Mouse (Mus musculus): ENCODE measurements around the gene 2310034G01Rik. TPM values are rescaled to one million over a fixed set of nuclear protein-coding genes. Genes with fewer than 3 reads are reported as not detected.

The 2310034G01Rik gene
- polyA plus RNA-seq, 1 experiment: 0.43 TPM

GRCm38 (mm10) chr19:46362104-46362503 lies 12.0 kb upstream of the 2310034G01Rik start:
- Histone ChIP-seq H3K4me3 (ENCODE audit: control insufficient read depth, insufficient read depth, low read length) (no peak overlapping the region), H3K27me3 (ENCODE audit: control insufficient read depth, insufficient read depth, low read length) (no peaks in the 10 kb centered on the region), H3K4me1 (replicated peaks; ENCODE audit: control insufficient read depth, insufficient read depth, low read length) (peaks cover 14% of the 10 kb centered on the region), H3K27ac (ENCODE audit: control insufficient read depth, insufficient read depth, low read length) (no peak overlapping the region), H3K36me3 (ENCODE audit: control insufficient read depth, insufficient read depth, low read length) (no peaks in the 10 kb centered on the region)
- DNase-seq: no peak
- WGBS: 93% methylated on average over 8 of the region's 8 CpGs
- TF ChIP-seq POLR2A (IDR thresholded peaks at IDR 0.05; ENCODE audit: control insufficient read depth, extremely low read depth, insufficient read depth, low read length, poor library complexity) (no peak), CTCF (IDR thresholded peaks at IDR 0.05; ENCODE audit: borderline replicate concordance, control insufficient read depth, extremely low read depth, insufficient read depth, low read length, poor library complexity) (no peak)

- no peak for TF ChIP-seq POLR2A (IDR thresholded peaks at IDR 0.05; ENCODE audit: control insufficient read depth, extremely low read depth, insufficient read depth, low read length, poor library complexity)
- TF ChIP-seq CTCF (IDR thresholded peaks at IDR 0.05; ENCODE audit: borderline replicate concordance, control insufficient read depth, extremely low read depth, insufficient read depth, low read length, poor library complexity): no peak
- H3K4me1 ChIP-seq (replicated peaks; ENCODE audit: control insufficient read depth, insufficient read depth, low read length): peaks cover 19% of the 10 kb centered on the region
- no peaks in the 10 kb centered on the region for H3K27me3 ChIP-seq (ENCODE audit: control insufficient read depth, insufficient read depth, low read length)
- H3K4me3 ChIP-seq (ENCODE audit: control insufficient read depth, insufficient read depth, low read length): no peak overlapping the region
- WGBS: 45% methylated on average over 4 of the region's 4 CpGs
- H3K36me3 ChIP-seq (ENCODE audit: control insufficient read depth, insufficient read depth, low read length): no peaks in the 10 kb centered on the region
- no peak for DNase-seq
- no peak overlapping the region for H3K27ac ChIP-seq (ENCODE audit: control insufficient read depth, insufficient read depth, low read length)
These were observed 8.3 kb upstream of the 2310034G01Rik start for GRCm38 (mm10) chr19:46358381-46358780.

- H3K4me3 ChIP-seq (ENCODE audit: control insufficient read depth, insufficient read depth, low read length): peak overlapping the region; percentile 44
- H3K27me3 ChIP-seq (ENCODE audit: control insufficient read depth, insufficient read depth, low read length): no peaks in the 10 kb centered on the region
- peak; percentile 24 for DNase-seq
- no peaks in the 10 kb centered on the region for H3K36me3 ChIP-seq (ENCODE audit: control insufficient read depth, insufficient read depth, low read length)
- H3K27ac ChIP-seq (ENCODE audit: control insufficient read depth, insufficient read depth, low read length): no peak overlapping the region
- WGBS: 1% methylated on average over 25 of the region's 25 CpGs
- peaks cover 19% of the 10 kb centered on the region for H3K4me1 ChIP-seq (replicated peaks; ENCODE audit: control insufficient read depth, insufficient read depth, low read length)
- TF ChIP-seq POLR2A (IDR thresholded peaks at IDR 0.05; ENCODE audit: control insufficient read depth, extremely low read depth, insufficient read depth, low read length, poor library complexity) (no peak), CTCF (IDR thresholded peaks at IDR 0.05; ENCODE audit: borderline replicate concordance, control insufficient read depth, extremely low read depth, insufficient read depth, low read length, poor library complexity) (no peak)
These were observed 7.5 kb upstream of the 2310034G01Rik start for GRCm38 (mm10) chr19:46357344-46358280.

- no peaks in the 10 kb centered on the region for H3K36me3 ChIP-seq (ENCODE audit: control insufficient read depth, insufficient read depth, low read length)
- no peaks in the 10 kb centered on the region for H3K27me3 ChIP-seq (ENCODE audit: control insufficient read depth, insufficient read depth, low read length)
- no peak overlapping the region for H3K27ac ChIP-seq (ENCODE audit: control insufficient read depth, insufficient read depth, low read length)
- WGBS: 1% methylated on average over 29 of the region's 29 CpGs
- H3K4me3 ChIP-seq (ENCODE audit: control insufficient read depth, insufficient read depth, low read length): peak overlapping the region; percentile 44
- peak; percentile 86 for DNase-seq
- H3K4me1 ChIP-seq (replicated peaks; ENCODE audit: control insufficient read depth, insufficient read depth, low read length): peaks cover 19% of the 10 kb centered on the region
- TF ChIP-seq POLR2A (IDR thresholded peaks at IDR 0.05; ENCODE audit: control insufficient read depth, extremely low read depth, insufficient read depth, low read length, poor library complexity): 0 out of 2 replicates have a peak, but pooled peaks have one; percentile 23
- no peak for TF ChIP-seq CTCF (IDR thresholded peaks at IDR 0.05; ENCODE audit: borderline replicate concordance, control insufficient read depth, extremely low read depth, insufficient read depth, low read length, poor library complexity)
These were observed 6.6 kb upstream of the 2310034G01Rik start for GRCm38 (mm10) chr19:46356701-46357138.

GRCm38 (mm10) chr19:46349550-46349949 lies 552 bp downstream of the 2310034G01Rik start:
- 53% methylated on average over 6 of the region's 6 CpGs for WGBS
- Histone ChIP-seq H3K4me3 (ENCODE audit: control insufficient read depth, insufficient read depth, low read length) (no peak overlapping the region), H3K4me1 (replicated peaks; ENCODE audit: control insufficient read depth, insufficient read depth, low read length) (peaks cover 9% of the 10 kb centered on the region)

GRCm38 (mm10) chr19:46348761-46349458 lies 1.2 kb downstream of the 2310034G01Rik start:
- H3K4me1 ChIP-seq (replicated peaks; ENCODE audit: control insufficient read depth, insufficient read depth, low read length): peaks cover 9% of the 10 kb centered on the region
- no peaks in the 10 kb centered on the region for H3K36me3 ChIP-seq (ENCODE audit: control insufficient read depth, insufficient read depth, low read length)
- H3K27me3 ChIP-seq (ENCODE audit: control insufficient read depth, insufficient read depth, low read length): peaks cover 2% of the 10 kb centered on the region; the same call in 1 of the 2 replicates
- 1% methylated on average over 77 of the region's 78 CpGs for WGBS
- H3K27ac ChIP-seq (ENCODE audit: control insufficient read depth, insufficient read depth, low read length): no peak overlapping the region
- TF ChIP-seq CTCF (IDR thresholded peaks at IDR 0.05; ENCODE audit: borderline replicate concordance, control insufficient read depth, extremely low read depth, insufficient read depth, low read length, poor library complexity) (no peak), POLR2A (IDR thresholded peaks at IDR 0.05; ENCODE audit: control insufficient read depth, extremely low read depth, insufficient read depth, low read length, poor library complexity) (no peak)
- H3K4me3 ChIP-seq (ENCODE audit: control insufficient read depth, insufficient read depth, low read length): peak overlapping the region; percentile 57
- DNase-seq: no peak

More at GRCm38 (mm10) chr19:46349550-46349949, 552 bp downstream of the 2310034G01Rik start:
- peaks cover 2% of the 10 kb centered on the region; the same call in 1 of the 2 replicates for H3K27me3 ChIP-seq (ENCODE audit: control insufficient read depth, insufficient read depth, low read length)
- no peak for DNase-seq
- H3K27ac ChIP-seq (ENCODE audit: control insufficient read depth, insufficient read depth, low read length): no peak overlapping the region
- no peaks in the 10 kb centered on the region for H3K36me3 ChIP-seq (ENCODE audit: control insufficient read depth, insufficient read depth, low read length)
- no peak for TF ChIP-seq POLR2A (IDR thresholded peaks at IDR 0.05; ENCODE audit: control insufficient read depth, extremely low read depth, insufficient read depth, low read length, poor library complexity)
- TF ChIP-seq CTCF (IDR thresholded peaks at IDR 0.05; ENCODE audit: borderline replicate concordance, control insufficient read depth, extremely low read depth, insufficient read depth, low read length, poor library complexity): no peak
